Mouse (Mus musculus) ES-E14 (cell line): ENCODE measurements around the gene Gm17617. TPM values are rescaled to one million over a fixed set of nuclear protein-coding genes. Genes with fewer than 3 reads are reported as not detected.

Experiments
- DNase-seq: peaks from one replicate; pipeline ENCODE4 v3.0.0-alpha.2; 2013; ENCODE audit warnings: low read depth, low spot score
- H3K27ac ChIP-seq: 2 replicates; pipeline ENCODE4 v1.5.1; 2012; ENCODE audit warnings: low read depth, mild to moderate bottlenecking, low read length, moderate library complexity, mixed read lengths; ENCODE audit not compliant: poor library complexity, insufficient read depth, severe bottlenecking
- H3K36me3 ChIP-seq: 2 replicates; pipeline ENCODE4 v1.6.1; 2012; ENCODE audit warnings: mild to moderate bottlenecking, low read length, moderate library complexity, mixed read lengths; ENCODE audit not compliant: control insufficient read depth, poor library complexity, insufficient read depth, severe bottlenecking
- H3K4me1 ChIP-seq, 2 experiments: fragments of 150-350 bp in 1 of 2; sonication (generic) in 1 of 2; 2 replicates each; pipeline ENCODE4 v1.6.1; 2012; ENCODE audit warnings: low read length in 2 of 2, mild to moderate bottlenecking in 1 of 2, mixed read lengths in 1 of 2; ENCODE audit not compliant: control insufficient read depth in 2 of 2, insufficient read depth in 2 of 2, poor library complexity in 1 of 2
- H3K4me3 ChIP-seq, 2 experiments: fragments of 150-350 bp in 1 of 2; sonication (generic) in 1 of 2; 2 replicates each; pipeline ENCODE4 v1.5.1; 2012; ENCODE audit warnings: low read length in 2 of 2, low read depth in 1 of 2, mild to moderate bottlenecking in 1 of 2, mixed read lengths in 1 of 2; ENCODE audit not compliant: insufficient read depth in 1 of 2, poor library complexity in 1 of 2, severe bottlenecking in 1 of 2
- H3K9ac ChIP-seq: 2 replicates; pipeline ENCODE4 v1.6.1; 2012; ENCODE audit warnings: low read depth, mild to moderate bottlenecking, low read length, mixed read lengths; ENCODE audit not compliant: poor library complexity, insufficient read depth, severe bottlenecking
- H3K9me3 ChIP-seq: fragments of 150-350 bp; sonication (generic); 2 replicates; pipeline ENCODE4 v1.6.1; 2012; ENCODE audit warnings: low read depth, mild to moderate bottlenecking, low read length; ENCODE audit not compliant: control insufficient read depth, insufficient read depth
- CHD2 ChIP-seq: IDR thresholded peaks from 2 replicates; pipeline ENCODE4 v1.6.1; 2014; ENCODE audit warnings: mild to moderate bottlenecking, low read depth, low read length, inconsistent platforms
- HCFC1 ChIP-seq: IDR thresholded peaks from 2 replicates; pipeline ENCODE4 v1.6.1; 2012; ENCODE audit warnings: low read length, inconsistent platforms, borderline replicate concordance; ENCODE audit not compliant: insufficient read depth
- MAFK ChIP-seq: IDR thresholded peaks from 2 replicates; pipeline ENCODE4 v1.6.1; 2014; ENCODE audit warnings: mild to moderate bottlenecking, low read depth, low read length, inconsistent platforms; ENCODE audit not compliant: insufficient read depth
- ZC3H11A ChIP-seq: IDR thresholded peaks from 2 replicates; pipeline ENCODE4 v1.6.1; 2012; ENCODE audit warnings: low read depth, mild to moderate bottlenecking, inconsistent platforms, low read length, borderline replicate concordance
- ZNF384 ChIP-seq: IDR thresholded peaks from 2 replicates; pipeline ENCODE4 v1.6.1; 2012; ENCODE audit warnings: low read depth, low read length, inconsistent platforms
- in situ Hi-C, 2 experiments: fragments of 600-800 bp; cut with MboI; formaldehyde crosslinking; loops; one replicate each; pipeline ENCODE4 v1.15.1; 2025; ENCODE audit warnings: low sequenced_read_pairs in 2 of 2, inconsistent platforms in 1 of 2; ENCODE audit not compliant: unreplicated experiment in 2 of 2
- total RNA-seq: library from RNA; depleted of rRNA; stranded (reverse); fragments of 300-350 nt; gene quantifications from 2 replicates; pipeline ENCODE4 v1.2.3, GENCODE M21; 2012; rRNA removed

Gm17617 gene
- total RNA-seq = not detected in 2 replicates

DNA sequence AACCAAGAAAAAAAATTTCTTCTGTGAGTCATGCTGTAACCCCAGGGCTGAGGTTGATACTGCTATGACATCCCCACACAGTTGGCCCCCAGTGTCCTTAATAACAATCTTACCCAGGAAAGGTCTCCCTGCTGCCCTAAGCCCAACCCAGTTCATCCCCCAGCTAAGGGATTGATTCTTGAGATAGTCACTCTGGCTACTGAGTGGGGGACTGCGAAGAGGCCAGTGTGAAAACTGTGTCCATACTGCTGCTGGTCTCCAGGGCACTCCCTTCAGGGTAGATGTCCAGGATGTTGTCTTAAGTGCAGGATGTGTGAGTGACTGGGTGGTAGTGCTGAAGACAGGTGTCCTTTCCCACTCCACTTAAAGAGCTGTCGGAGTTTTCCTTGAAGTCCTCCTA lies at the start of gene Gm17617:
Gene Gm17617 (minus strand): TSS at position 101 of the 400 bp plus-strand sequence.
- in situ Hi-C loops = no loop called here
- no peak within 1 kb of the TSS for H3K27ac ChIP-seq
- H3K36me3 ChIP-seq = peaks cover 14% of the 10 kb centered on the region; the same call in 1 of the 2 replicates
- no peak within 1 kb of the TSS for H3K4me3 ChIP-seq
- no peaks in the 10 kb centered on the region for H3K9me3 ChIP-seq
- H3K4me1 ChIP-seq = peaks cover 0 to 3% of the 10 kb centered on the region in 2 experiments; a peak in 1 of 4 replicates
- H3K9ac ChIP-seq = no peak within 1 kb of the TSS
- TF ChIP-seq MAFK (no peak), CHD2 (no peak), ZNF384 (no peak), ZC3H11A (no peak), HCFC1 (no peak)
- no peak for DNase-seq

DNA sequence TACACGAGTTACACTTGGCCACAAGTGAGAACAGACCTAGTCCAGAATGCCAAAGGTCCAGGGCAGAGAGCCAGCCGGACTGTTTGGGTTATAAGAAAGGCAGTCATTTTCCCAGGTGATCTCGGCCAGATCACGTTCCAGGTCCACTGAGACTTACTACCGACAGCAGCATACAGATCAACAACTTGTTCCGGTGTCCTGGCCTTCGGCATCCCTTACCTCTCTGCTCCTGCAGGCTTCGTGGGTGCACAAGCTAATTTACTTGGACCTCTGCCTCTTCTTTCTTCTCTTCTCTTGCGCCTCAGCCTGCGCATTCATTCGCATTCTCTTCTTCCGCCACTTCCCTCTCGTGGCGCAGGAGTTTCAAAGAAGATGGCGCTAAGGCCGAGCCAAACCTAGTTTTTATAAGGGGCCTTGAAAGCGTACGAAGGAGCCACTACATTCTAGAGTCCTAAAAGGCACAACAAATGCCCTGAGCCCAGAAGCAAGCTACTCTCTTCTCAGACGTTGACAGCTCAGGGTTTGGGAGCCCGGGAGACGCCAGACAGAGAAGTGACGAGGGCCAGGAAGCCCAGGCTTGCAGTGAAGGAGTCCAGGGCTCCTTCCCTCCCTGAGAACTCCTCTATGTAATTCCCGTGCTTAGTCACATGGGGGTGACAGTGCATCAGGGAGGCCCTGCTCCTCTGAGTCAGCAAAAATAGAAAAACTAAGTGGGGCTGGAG lies 49.0 kb upstream of the Gm17617 start:
- Histone ChIP-seq H3K4me1 (peaks cover 7 to 11% of the 10 kb centered on the region in 2 experiments), H3K4me3 (peak overlapping the region; percentile 61 to 75), H3K27ac (peak overlapping the region; percentile 84), H3K9ac (peak overlapping the region; percentile 76), H3K9me3 (no peaks in the 10 kb centered on the region), H3K36me3 (no peaks in the 10 kb centered on the region)
- no peak for DNase-seq
- peak; percentile 99 for TF ChIP-seq MAFK
- peak; percentile 34; the same call in 1 of the 2 replicates for TF ChIP-seq HCFC1
- no peak for TF ChIP-seq ZNF384
- in situ Hi-C loops = no loop called here

DNA sequence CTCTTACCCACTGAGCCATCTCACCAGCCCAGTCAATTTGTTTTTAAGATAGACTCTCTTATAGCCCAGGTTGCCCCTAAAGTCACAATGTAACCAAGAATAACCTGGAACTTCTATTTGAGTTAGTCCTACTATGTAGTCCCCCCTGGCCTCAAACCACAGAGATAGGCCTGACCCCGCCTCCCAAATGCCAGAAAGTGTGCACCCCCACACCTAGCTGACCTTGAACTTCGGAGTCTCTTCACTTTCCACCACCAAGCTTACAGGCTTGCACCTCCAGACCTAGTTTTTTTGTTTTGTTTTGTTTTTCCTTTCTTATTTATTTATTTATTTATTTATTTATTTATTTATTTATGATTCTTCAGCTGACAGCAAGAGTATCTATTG lies 48.4 kb upstream of the Gm17617 start:
- H3K4me1 ChIP-seq = peaks cover 7 to 11% of the 10 kb centered on the region in 2 experiments
- in situ Hi-C loops = no loop called here
- no peaks in the 10 kb centered on the region for H3K36me3 ChIP-seq
- no peak for DNase-seq
- TF ChIP-seq CHD2 (no peak), HCFC1 (no peak), ZNF384 (no peak), MAFK (no peak), ZC3H11A (no peak)
- H3K4me3 ChIP-seq = peak overlapping the region; percentile 61 to 75
- H3K9ac ChIP-seq = no peak overlapping the region; the same call in 1 of the 2 replicates
- peak overlapping the region; percentile 84; the same call in 1 of the 2 replicates for H3K27ac ChIP-seq
- no peaks in the 10 kb centered on the region for H3K9me3 ChIP-seq

DNA sequence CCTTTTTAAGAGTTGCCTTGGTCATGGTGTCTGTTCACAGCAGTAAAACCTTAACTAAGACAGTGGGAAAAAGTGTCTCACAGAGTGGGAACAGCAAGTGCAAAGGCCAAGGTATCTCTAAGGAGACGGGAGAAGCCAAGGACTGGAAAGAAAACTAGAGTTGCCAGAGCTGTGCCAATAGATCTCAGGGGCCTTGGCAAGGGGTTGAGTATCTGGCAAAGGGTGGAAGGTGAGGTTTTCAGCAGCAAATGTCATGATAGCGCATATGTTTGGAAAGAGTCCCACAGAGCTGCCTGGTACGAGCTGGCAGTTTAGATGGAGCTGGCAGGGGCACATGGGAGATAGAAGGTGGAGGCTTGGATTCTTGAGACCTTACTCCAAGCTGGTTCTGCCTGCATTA lies 46.2 kb upstream of the Gm17617 start:
- DNase-seq = no peak
- Histone ChIP-seq H3K9me3 (no peaks in the 10 kb centered on the region), H3K9ac (no peak overlapping the region), H3K4me1 (peaks cover 7 to 11% of the 10 kb centered on the region in 2 experiments), H3K4me3 (no peak overlapping the region), H3K36me3 (no peaks in the 10 kb centered on the region), H3K27ac (no peak overlapping the region)
- TF ChIP-seq HCFC1 (no peak), ZC3H11A (no peak), MAFK (no peak)
- in situ Hi-C loops = no loop called here
